Mouse (Mus musculus) activated CD4-positive, CD25-positive, alpha-beta regulatory T cell (primary cell): Measurements from ENCODE around the gene Abcb7. TPM values are rescaled to one million over a fixed set of nuclear protein-coding genes. Genes with fewer than 3 reads are reported as not detected.

ENCODE experiments used
- polyA plus RNA-seq, 2 experiments: library from polyadenylated mRNA; unstranded; fragments of 100-300 nt; shearing (Covaris generic); gene quantifications; one replicate each; pipeline ENCODE4 v1.2.1; 2017

The Abcb7 gene
- 10 to 100 TPM; 14.7 to 16.4 TPM for polyA plus RNA-seq

GRCm38 (mm10) chrX:104413183-104413983 lies at the start of gene Abcb7:
Abcb7 (minus strand) TSS chrX:104413856.

Other genes with a start within 250 kb of the Abcb7 start
- gene Nexmif, start 212.7 kb downstream of the Abcb7 start, polyA plus RNA-seq = not detected
- gene Uprt, start 69.0 kb upstream of the Abcb7 start, polyA plus RNA-seq = 1 to 10 TPM; 1.0 to 2.6 TPM